Mouse (Mus musculus) cortical plate, adult 2 months (tissue): ENCODE measurements at regions not wholly inside any gene's neighbourhood (a gene's known extent, or its start where the extent isn't known, plus 50 kb on each side); places are given as distances from the start of the nearest gene placed in this dataset.

Experiments
- H3K27ac ChIP-seq: fragments of 200-500 bp; 2 replicates; pipeline ENCODE4 v1.5.1; 2012; ENCODE audit warnings: low read length, control low read depth, inconsistent platforms; ENCODE audit not compliant: insufficient read depth
- H3K4me1 ChIP-seq: fragments of 200-500 bp; 2 replicates; pipeline ENCODE4 v1.6.1; 2011; ENCODE audit warnings: low read length; ENCODE audit not compliant: control insufficient read depth, insufficient read depth
- H3K4me3 ChIP-seq: fragments of 200-500 bp; 2 replicates; pipeline ENCODE4 v1.5.1; 2011; ENCODE audit warnings: mild to moderate bottlenecking, low read length, control low read depth; ENCODE audit not compliant: insufficient read depth
- CTCF ChIP-seq: fragments of 200-500 bp; IDR thresholded peaks from 2 replicates; pipeline ENCODE4 v1.5.1; 2011; ENCODE audit warnings: mild to moderate bottlenecking, control low read depth, low read length; ENCODE audit not compliant: insufficient read depth; ENCODE audit errors: extremely low read depth
- POLR2A ChIP-seq: fragments of 200-500 bp; IDR thresholded peaks from 2 replicates; pipeline ENCODE4 v1.6.1; 2011; ENCODE audit warnings: mild to moderate bottlenecking, low read length, control low read depth; ENCODE audit not compliant: insufficient read depth; ENCODE audit errors: extremely low read depth

DNA sequence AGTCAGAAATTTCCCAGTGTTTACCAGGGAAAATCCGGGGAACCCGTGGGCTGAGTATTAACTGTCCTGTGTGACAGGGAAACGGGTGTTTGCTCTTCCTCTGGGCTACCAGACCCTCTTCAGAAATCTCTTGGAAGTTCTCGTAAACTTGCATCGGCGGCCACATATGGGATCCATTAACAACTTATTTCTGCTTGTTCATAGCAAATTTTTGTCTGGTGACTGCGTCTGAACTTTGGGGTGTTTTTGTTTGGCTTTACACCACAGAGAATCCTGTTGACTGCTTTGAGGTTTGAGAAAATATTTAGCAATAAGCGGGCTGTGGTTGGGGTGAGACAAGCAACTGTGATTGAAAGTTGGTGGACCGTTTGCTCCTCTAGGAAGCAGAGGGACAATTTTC is 164.2 kb downstream of the Icos start:
- Histone ChIP-seq H3K27ac (no peak overlapping the region), H3K4me3 (no peak overlapping the region), H3K4me1 (no peaks in the 10 kb centered on the region)
- TF ChIP-seq CTCF, result no peak
- TF ChIP-seq POLR2A, result no peak

DNA sequence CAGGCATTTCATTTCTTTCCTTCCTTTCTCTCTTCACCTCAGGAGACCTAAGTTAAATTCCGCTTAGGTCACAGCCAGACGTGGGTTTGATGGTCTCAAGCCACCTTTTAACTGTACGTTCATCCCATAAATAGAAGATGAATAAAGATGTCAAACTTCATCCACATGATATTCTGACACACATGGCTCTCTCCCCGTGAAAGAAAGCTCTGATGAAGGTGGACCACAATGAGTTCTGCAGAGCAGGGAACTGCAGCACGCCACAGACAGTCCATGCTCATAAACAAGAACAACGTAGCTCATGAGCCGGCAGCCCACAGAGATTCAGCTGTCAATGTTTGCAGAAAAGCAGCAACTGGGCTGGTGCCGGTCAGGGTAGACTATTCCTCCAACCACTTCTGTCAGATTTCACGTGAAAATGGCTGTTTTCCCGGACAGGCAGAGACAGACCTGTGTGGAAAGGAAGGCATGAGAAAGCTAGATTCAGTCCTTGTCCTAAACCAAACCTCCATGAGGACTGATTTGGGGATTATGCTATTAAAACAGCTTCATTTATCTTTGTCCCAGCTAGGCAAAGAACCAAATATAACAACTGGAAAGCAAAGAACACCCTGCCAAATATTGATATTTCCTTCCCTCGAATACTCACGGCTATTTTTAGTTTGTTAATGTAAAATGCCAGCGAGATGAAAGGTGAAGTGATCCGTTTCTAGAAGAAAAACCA is 165.5 kb downstream of the Icos start:
- Histone ChIP-seq H3K4me3 (no peak overlapping the region), H3K27ac (no peak overlapping the region), H3K4me1 (no peaks in the 10 kb centered on the region)
- no peak for TF ChIP-seq CTCF
- TF ChIP-seq POLR2A, result no peak

DNA sequence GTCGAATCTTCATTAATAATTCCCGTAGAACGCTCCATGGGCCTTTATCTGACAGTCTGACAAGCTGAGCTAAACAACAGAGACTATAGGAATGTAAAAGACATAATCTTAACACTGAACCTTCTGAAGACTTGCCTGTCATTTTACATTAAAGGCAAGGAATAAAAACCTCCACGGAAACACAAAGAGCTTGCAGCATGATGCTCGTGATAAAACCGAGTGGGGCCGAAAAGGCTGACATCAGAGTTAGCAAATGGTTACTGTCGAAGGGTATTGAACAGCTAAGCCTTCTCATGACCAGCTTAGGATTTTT is 166.0 kb downstream of the Icos start:
- no peaks in the 10 kb centered on the region for H3K4me1 ChIP-seq
- TF ChIP-seq CTCF (no peak), POLR2A (no peak)
- H3K4me3 ChIP-seq, result no peak overlapping the region
- no peak overlapping the region for H3K27ac ChIP-seq

DNA sequence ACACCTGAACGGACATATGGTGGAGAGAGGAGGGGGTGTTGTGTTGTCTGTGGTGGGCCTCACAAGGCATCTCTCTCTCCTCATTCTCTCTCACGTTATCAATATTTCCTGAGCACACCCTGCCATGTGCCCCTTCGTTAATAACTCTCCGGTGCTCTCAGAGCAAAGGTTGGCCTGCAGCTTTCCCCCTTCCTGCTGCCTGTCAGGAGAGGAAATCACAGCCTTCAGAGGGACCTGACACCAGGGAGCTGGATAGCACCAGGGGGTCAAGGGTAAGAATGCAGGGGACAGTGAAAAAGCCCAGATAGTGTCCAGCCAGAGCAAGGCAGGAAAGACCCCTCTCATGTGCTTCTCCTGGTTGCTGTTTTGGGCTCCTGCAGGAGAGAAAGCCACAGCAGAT is 167.3 kb downstream of the Icos start:
- TF ChIP-seq CTCF (no peak), POLR2A (no peak)
- H3K4me1 ChIP-seq, result no peaks in the 10 kb centered on the region
- no peak overlapping the region for H3K4me3 ChIP-seq
- H3K27ac ChIP-seq, result no peak overlapping the region

DNA sequence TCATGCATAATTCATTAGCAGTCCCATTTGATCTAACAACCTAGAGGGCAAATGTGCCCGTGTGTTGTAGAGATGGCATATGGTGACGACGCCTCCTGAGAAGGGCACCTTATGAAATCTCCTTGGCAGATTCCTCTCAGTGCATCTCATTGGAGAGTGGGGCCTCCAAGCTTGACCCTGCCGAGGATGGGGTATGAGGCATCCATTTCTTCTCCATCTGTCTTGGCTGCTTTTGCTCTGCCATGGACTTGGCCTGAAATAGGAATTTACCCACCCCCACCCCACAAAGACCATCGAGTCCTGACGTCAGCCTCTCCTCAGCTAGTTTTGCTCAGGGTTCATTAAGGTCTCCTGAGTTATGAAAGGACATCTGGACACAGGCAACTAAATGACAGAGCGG is 167.8 kb downstream of the Icos start:
- Histone ChIP-seq H3K27ac (no peak overlapping the region), H3K4me3 (no peak overlapping the region), H3K4me1 (no peaks in the 10 kb centered on the region)
- no peak for TF ChIP-seq CTCF
- no peak for TF ChIP-seq POLR2A

DNA sequence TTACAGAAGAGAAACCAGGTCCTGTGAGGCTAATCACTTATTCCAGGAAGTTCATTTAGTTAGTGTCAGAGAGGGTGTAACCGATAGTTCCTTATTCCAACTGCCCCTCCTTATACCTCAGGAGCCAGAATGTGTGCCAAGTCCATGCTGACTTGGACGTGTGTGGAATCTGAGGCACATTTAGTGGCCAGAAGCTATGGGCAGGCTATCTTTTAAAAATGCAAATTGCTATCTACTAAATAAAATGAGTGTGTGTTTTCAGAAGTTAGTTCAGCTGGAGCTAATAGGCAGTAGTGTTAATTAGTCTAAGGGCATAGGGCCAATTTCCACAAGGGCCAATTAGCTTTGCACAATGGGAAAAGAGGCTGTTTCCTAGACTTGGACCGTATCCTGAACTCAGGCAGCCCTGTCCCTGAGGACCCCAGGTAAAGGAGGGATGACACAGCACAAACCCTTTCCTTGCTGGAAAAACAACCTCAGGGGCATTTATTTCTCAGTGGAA is 168.5 kb downstream of the Icos start:
- Histone ChIP-seq H3K4me3 (no peak overlapping the region), H3K4me1 (no peaks in the 10 kb centered on the region), H3K27ac (no peak overlapping the region)
- TF ChIP-seq CTCF, result no peak
- no peak for TF ChIP-seq POLR2A

DNA sequence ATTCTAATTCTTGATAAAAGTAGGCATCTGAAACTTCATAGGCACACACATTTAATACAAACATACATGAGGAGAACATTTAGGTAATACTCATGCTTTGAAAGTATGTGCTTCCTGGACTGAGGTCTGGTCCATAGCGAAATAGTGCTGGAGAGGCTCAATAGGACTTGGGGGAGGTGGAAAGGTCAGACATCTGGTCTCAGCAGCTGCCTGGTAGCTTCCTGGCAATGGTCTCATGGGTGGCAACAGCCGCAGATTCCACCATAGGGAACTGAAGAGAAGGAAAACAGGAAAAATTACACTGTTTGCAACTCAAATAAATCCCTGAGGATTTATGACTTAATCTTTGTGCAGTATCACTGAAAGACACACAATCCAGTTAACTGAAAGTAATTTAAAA is 174.0 kb downstream of the Icos start:
- TF ChIP-seq POLR2A (no peak), CTCF (no peak)
- Histone ChIP-seq H3K4me3 (no peak overlapping the region), H3K4me1 (no peaks in the 10 kb centered on the region)

DNA sequence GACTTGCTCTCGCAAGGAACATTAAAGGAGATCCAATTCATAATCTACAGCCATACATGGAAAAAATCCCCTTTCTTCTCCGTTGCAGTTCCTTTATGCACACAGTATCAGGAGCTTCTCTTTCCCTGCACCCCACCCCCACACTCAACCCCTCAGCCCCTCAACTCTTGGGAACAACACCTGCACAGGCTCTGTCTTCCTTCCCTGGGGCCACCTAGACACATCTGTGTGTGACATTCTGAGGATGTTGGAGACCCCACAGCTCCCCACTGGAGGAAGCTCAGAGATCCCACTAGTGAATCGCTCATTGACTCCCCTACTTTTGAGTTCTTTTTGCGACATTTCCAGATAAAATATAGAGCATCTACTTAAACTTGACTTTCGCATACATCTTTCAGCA is 174.4 kb downstream of the Icos start:
- no peak overlapping the region for H3K27ac ChIP-seq
- TF ChIP-seq POLR2A (no peak), CTCF (no peak)
- no peaks in the 10 kb centered on the region for H3K4me1 ChIP-seq
- H3K4me3 ChIP-seq, result no peak overlapping the region

More for the DNA sequence above, 174.0 kb downstream of the Icos start:
- no peak overlapping the region for H3K27ac ChIP-seq

DNA sequence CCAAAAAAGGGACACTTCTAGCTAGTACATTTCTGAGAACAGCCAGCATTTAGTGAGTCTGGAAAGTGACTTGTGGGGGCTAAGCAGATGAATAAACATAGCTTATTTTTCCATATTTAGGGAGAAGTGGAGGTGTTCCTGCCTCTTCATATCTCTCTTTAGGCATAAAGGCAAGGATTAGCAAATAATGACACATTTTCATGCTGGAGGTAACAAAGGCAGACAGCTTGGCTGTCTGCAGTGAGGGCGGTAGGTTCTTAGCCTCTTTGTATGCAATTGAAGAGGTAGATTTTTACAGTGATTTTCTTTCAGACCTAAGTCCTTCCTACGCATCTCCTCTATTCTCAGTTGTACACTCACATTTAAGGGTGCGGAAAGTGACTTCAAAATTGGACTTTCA is 176.5 kb downstream of the Icos start:
- no peak overlapping the region for H3K4me3 ChIP-seq
- no peaks in the 10 kb centered on the region for H3K4me1 ChIP-seq
- TF ChIP-seq POLR2A (no peak), CTCF (no peak)
- H3K27ac ChIP-seq, result no peak overlapping the region

DNA sequence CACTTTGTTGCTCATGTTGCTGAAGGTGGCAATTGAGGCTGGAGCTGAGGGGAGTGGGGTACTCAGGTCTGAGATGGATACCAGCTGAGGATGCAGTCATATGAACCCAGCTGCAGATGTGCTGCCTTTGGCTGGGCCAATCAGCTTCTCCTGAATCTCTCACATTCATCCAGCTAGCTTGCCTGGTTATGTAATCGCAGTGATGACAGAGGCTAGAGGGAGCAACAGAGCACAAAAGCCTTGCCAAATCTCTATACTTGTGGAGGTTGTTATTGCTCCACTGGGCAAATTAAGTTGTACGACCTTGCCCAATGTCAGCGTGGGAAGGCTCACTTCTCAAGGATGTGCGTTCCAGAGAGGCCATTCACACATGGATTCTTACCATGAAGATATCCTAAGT is 179.5 kb downstream of the Icos start:
- H3K4me1 ChIP-seq, result no peaks in the 10 kb centered on the region
- no peak overlapping the region for H3K27ac ChIP-seq
- TF ChIP-seq POLR2A (no peak), CTCF (no peak)
- no peak overlapping the region for H3K4me3 ChIP-seq
